Mouse (Mus musculus): Measurements from ENCODE around the gene Gm49416. TPM values are rescaled to one million over a fixed set of nuclear protein-coding genes. Genes with fewer than 3 reads are reported as not detected.
"Not testable (repeated sequence)": the region's sequence is repeated elsewhere in the genome, so short reads cannot be mapped to it uniquely, and the experiment has no call there.

Gm49416 gene
- polyA plus RNA-seq, 1 experiment from 2014 or later = not detected

DNA sequence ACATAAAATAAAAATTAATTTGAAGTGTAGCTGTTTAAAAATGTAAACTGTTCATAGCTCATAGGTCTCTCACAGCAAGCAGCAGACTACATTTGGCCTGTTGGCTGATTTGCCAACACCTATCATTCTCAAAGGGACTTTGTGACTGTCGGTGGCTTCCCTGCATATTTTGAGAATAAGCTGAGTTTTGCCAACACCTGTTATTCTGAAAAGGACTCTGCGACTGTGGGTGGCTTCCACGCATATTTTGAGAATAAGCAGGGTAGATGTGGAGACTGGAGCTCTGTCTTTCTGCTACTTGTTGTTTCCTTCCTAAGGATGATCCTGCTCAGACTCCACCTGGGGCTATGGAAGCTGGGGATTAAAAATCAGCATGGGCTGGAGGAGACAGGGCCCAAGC lies 35.6 kb upstream of the Gm49416 start:
- Histone ChIP-seq H3K4me3 (no peak overlapping the region), H3K36me3 (0 out of 2 replicates have a peak, but pooled peaks cover 4% of the 10 kb centered on the region), H3K27me3 (no peaks in the 10 kb centered on the region), H3K27ac (no peak overlapping the region), H3K9ac (no peak overlapping the region), H3K9me3 (no peaks in the 10 kb centered on the region), H3K4me2 (no peak overlapping the region), H3K4me1 (peaks cover 12% of the 10 kb centered on the region)
- WGBS = 83% methylated on average over 3 of the region's 3 CpGs
- no peak for ATAC-seq (ENCODE audit: borderline replicate concordance, extremely low read depth, low FRiP score, low TSS enrichment)

DNA sequence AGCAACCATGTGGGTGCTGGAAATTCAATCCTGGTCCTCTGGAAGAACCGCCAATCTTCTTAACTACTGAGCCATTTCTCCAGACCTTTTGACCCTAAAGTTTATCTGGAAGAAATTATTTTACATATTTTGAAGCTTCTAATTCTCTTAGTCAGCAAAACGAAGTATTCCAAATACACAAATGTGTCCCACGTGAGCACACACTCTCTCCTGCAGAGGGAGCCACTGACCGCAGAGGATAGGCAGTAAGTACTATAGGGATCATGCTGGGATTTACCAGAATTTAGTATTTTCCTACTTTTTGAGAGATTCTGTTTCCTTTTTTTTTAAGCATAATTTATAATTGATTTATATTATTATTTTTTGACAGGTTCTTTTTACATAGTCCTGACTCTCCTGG lies 31.0 kb upstream of the Gm49416 start:
- no peak overlapping the region for H3K4me3 ChIP-seq
- H3K4me1 ChIP-seq = no peaks in the 10 kb centered on the region
- no peak overlapping the region for H3K4me2 ChIP-seq
- H3K9me3 ChIP-seq = no peaks in the 10 kb centered on the region
- H3K27ac ChIP-seq = no peak overlapping the region
- no peaks in the 10 kb centered on the region for H3K36me3 ChIP-seq
- no peak overlapping the region for H3K9ac ChIP-seq
- no peak for ATAC-seq (ENCODE audit: borderline replicate concordance, extremely low read depth, low FRiP score, low TSS enrichment)
- WGBS = 34% methylated on average over 4 of the region's 4 CpGs
- H3K27me3 ChIP-seq = no peaks in the 10 kb centered on the region

GRCm38 (mm10) chr19:8859018-8859417 lies 29.7 kb upstream of the Gm49416 start:
- ATAC-seq (ENCODE audit: borderline replicate concordance, extremely low read depth, low FRiP score, low TSS enrichment) = no peak
- H3K4me1 ChIP-seq = no peaks in the 10 kb centered on the region

GRCm38 (mm10) chr19:8864265-8864664 lies 24.5 kb upstream of the Gm49416 start:
- no peak overlapping the region for H3K9ac ChIP-seq
- no peaks in the 10 kb centered on the region for H3K9me3 ChIP-seq
- no peaks in the 10 kb centered on the region for H3K36me3 ChIP-seq
- no peaks in the 10 kb centered on the region for H3K27me3 ChIP-seq
- H3K27ac ChIP-seq = no peak overlapping the region
- H3K4me1 ChIP-seq = no peaks in the 10 kb centered on the region
- H3K4me2 ChIP-seq = no peak overlapping the region
- WGBS = 79% methylated on average over 6 of the region's 6 CpGs
- no peak overlapping the region for H3K4me3 ChIP-seq
- no peak for ATAC-seq (ENCODE audit: borderline replicate concordance, extremely low read depth, low FRiP score, low TSS enrichment)

More at GRCm38 (mm10) chr19:8859018-8859417, 29.7 kb upstream of the Gm49416 start:
- no peak overlapping the region for H3K9ac ChIP-seq
- no peak overlapping the region for H3K4me3 ChIP-seq
- H3K36me3 ChIP-seq = no peaks in the 10 kb centered on the region
- H3K27ac ChIP-seq = no peak overlapping the region
- no peaks in the 10 kb centered on the region for H3K27me3 ChIP-seq
- no peaks in the 10 kb centered on the region for H3K9me3 ChIP-seq
- H3K4me2 ChIP-seq = no peak overlapping the region
- 13% methylated on average over 1 of the region's 1 CpGs for WGBS

- ATAC-seq (ENCODE audit: borderline replicate concordance, extremely low read depth, low FRiP score, low TSS enrichment); H3K9me3 ChIP-seq; H3K27me3 ChIP-seq; H3K9ac ChIP-seq: not testable (repeated sequence)
- Histone ChIP-seq H3K4me3 (peak overlapping the region; percentile 67; the same call in 1 of the 2 replicates), H3K27ac (0 out of 2 replicates have a peak overlapping the region, but pooled peaks have one; percentile 59), H3K36me3 (peaks cover 23% of the 10 kb centered on the region), H3K4me2 (peak overlapping the region; percentile 71), H3K4me1 (peaks cover 13% of the 10 kb centered on the region)
- WGBS = 72% methylated on average over 3 of the region's 3 CpGs
Measured at GRCm38 (mm10) chr19:8870381-8870780, 18.3 kb upstream of the Gm49416 start.

DNA sequence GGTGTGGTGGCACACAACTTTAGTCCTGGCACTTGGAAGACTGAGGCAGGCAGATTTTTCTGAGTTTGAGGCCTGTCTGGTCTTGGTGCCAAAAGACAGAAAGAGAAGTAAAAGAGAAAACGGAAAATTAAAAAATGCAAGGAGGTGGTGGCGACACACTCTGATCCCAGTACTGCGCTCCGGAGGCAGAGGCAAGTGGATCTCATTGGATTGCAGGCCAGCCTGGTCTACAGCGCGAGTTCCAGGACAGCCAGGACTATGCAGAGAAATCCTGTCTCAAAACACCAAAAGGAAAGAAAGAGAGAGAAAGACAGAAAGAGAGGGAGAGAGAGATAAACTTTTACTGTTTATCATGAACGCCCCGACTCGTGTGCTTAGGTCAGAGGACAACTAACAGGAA lies 17.9 kb upstream of the Gm49416 start:
- Histone ChIP-seq H3K27ac (peak overlapping the region; percentile 59), H3K9ac (peak overlapping the region; percentile 58), H3K9me3 (no peaks in the 10 kb centered on the region), H3K4me1 (peaks cover 13% of the 10 kb centered on the region), H3K36me3 (peaks cover 28% of the 10 kb centered on the region), H3K4me2 (peak overlapping the region; percentile 71), H3K4me3 (peak overlapping the region; percentile 67), H3K27me3 (no peaks in the 10 kb centered on the region)
- ATAC-seq (ENCODE audit: borderline replicate concordance, extremely low read depth, low FRiP score, low TSS enrichment) = peak; percentile 17; the same call in 1 of the 2 replicates
- 36% methylated on average over 9 of the region's 9 CpGs for WGBS

DNA sequence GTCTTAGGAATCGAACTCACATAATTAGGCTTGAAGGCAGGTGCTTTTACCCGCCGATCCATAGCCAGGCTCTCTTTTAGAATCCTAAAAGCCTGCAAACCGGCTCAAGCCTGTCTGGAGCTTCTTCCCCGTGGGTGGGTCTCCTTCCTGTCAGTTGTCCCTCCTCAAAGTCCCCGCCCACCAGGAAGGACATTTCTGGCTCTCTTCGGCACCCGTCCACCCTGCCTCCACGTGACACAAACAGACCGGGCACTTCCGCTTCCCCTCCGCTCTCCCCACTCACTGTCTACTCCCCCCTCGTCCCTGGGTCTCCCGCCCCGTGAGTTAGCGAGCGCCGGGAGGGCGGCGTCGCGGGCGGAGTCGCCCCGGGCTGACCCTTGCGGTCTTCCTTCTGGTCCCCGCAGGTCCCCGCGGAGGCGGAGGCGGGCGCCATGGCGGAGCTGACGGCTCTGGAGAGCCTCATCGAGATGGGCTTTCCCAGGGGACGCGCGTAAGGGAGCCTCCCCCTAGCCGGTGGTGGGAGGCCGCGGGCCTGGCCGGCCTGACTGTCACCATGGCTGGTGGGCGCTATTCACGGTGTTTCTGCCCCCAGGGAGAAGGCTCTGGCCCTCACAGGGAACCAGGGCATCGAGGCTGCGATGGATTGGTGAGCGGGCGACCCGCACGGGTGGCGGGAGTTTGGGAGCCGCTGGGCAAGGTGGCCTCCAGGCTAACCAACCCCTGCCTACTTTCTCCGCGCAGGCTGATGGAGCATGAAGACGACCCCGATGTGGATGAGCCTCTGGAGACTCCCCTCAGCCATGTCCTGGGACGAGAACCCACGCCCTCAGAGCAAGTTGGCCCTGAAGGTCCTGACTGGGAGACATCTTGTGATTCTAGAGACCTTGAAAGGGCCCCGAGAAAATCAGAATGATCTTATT lies 17.2 kb upstream of the Gm49416 start, which contains the start of gene Ubxn1:
Gene Ubxn1 (plus strand): TSS at position 230 of the 920 bp plus-strand sequence.
- Histone ChIP-seq H3K4me3 (peak within 1 kb of the TSS; percentile 67), H3K36me3 (peaks cover 34% of the 10 kb centered on the region), H3K9ac (peak within 1 kb of the TSS; percentile 87), H3K4me1 (peaks cover 13% of the 10 kb centered on the region), H3K27ac (peak within 1 kb of the TSS; percentile 59), H3K4me2 (peak within 1 kb of the TSS; percentile 71), H3K27me3 (no peaks in the 10 kb centered on the region), H3K9me3 (no peaks in the 10 kb centered on the region)
- ATAC-seq (ENCODE audit: borderline replicate concordance, extremely low read depth, low FRiP score, low TSS enrichment) = peak; percentile 97
- WGBS = 1% methylated on average over 55 of the region's 59 CpGs

- Histone ChIP-seq H3K4me1 (peaks cover 13% of the 10 kb centered on the region), H3K27ac (no peak overlapping the region), H3K9ac (peak overlapping the region; percentile 87), H3K36me3 (peaks cover 41% of the 10 kb centered on the region), H3K27me3 (no peaks in the 10 kb centered on the region), H3K4me2 (peak overlapping the region; percentile 71), H3K9me3 (no peaks in the 10 kb centered on the region), H3K4me3 (peak overlapping the region; percentile 67)
- WGBS = 58% methylated on average over 10 of the region's 10 CpGs
- ATAC-seq (ENCODE audit: borderline replicate concordance, extremely low read depth, low FRiP score, low TSS enrichment) = no peak
Measured at GRCm38 (mm10) chr19:8872266-8872840, 16.4 kb upstream of the Gm49416 start.

DNA sequence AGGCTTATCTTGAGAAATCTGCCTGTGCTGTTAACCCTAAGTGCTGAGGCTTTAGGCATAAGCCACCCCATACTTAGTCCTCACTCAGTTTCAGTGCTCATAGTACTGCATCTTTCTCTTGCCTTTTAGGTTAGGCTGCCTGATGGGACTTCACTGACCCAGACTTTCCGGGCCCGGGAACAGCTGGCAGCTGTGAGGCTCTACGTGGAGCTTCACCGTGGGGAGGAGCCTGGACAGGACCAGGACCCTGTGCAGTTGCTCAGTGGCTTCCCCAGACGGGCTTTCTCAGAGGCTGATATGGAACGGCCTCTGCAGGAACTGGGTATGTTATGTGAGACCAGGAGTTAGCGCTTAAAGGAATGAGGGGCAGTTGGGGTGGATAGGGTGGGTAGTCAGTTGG lies 13.7 kb upstream of the Gm49416 start:
- Histone ChIP-seq H3K36me3 (peaks cover 44% of the 10 kb centered on the region), H3K9ac (no peak overlapping the region), H3K9me3 (no peaks in the 10 kb centered on the region), H3K27me3 (no peaks in the 10 kb centered on the region), H3K4me2 (no peak overlapping the region), H3K4me1 (peaks cover 20% of the 10 kb centered on the region), H3K4me3 (no peak overlapping the region), H3K27ac (no peak overlapping the region)
- WGBS = 93% methylated on average over 7 of the region's 7 CpGs
- ATAC-seq (ENCODE audit: borderline replicate concordance, extremely low read depth, low FRiP score, low TSS enrichment) = no peak

DNA sequence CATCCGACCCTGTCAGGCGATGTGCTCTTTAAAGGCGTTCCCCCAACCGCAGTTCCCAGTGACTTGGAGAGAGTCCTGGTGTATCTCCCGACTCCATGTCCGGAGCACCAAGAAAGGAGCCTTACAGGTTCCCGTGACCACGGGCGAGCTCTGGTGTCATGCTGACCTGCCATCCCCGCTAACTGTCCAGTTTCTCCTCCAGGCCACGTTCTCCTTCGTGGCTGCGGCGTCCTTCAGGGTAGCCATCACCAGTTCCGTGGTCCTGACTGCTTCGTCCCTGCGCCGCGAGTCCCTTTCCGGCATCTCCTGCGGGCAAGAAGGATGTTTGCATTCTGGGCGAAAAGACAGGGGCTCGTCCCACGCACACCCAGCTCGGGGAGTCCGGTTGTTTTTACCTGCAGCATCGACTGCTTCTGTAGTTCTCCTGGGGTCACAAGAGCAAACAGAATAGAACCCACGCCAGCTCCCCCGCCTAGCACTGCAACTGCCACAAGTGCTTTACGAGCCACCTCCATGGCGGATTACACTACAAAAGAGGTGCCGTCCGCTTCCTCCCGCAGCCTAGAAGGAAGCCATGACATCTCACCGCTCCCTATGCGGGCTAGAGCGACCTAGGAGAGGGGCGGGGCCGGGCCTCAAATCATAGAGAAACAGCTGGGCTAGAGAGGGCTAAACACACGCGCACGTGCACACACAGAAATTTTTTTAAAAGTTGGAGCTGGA lies 8.3 kb upstream of the Gm49416 start, which contains the start of gene Uqcc3:
Gene Uqcc3 (minus strand): TSS at position 613 of the 723 bp plus-strand sequence.
- H3K4me3 ChIP-seq = peak within 1 kb of the TSS; percentile 70
- H3K9ac ChIP-seq = peak within 1 kb of the TSS; percentile 69
- ATAC-seq (ENCODE audit: borderline replicate concordance, extremely low read depth, low FRiP score, low TSS enrichment) = peak; percentile 94
- H3K9me3 ChIP-seq = no peaks in the 10 kb centered on the region
- under 1% methylated on average over 42 of the region's 42 CpGs for WGBS
- peaks cover 11% of the 10 kb centered on the region for H3K4me1 ChIP-seq
- peaks cover 20% of the 10 kb centered on the region for H3K36me3 ChIP-seq
- H3K4me2 ChIP-seq = peak within 1 kb of the TSS; percentile 75
- no peaks in the 10 kb centered on the region for H3K27me3 ChIP-seq
- H3K27ac ChIP-seq = peak within 1 kb of the TSS; percentile 83

DNA sequence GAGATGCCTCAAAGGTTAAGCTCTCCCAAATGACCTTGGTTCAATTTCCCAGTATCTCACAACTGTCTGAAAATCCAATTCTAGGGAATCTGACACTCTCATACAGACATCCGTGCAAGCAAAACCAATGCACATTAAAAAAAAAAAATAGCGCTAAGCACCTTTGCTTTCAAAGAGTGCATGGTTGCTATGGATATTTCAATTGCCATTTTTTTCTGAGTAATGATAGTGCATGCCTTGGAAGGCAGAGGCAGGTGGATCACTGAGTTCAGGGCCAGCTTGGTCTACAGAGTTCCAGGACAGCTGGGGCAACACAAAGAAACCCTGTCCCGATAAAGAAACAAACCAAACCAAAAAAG lies 7.7 kb upstream of the Gm49416 start:
- peak overlapping the region; percentile 70 for H3K4me3 ChIP-seq
- H3K36me3 ChIP-seq = peaks cover 15% of the 10 kb centered on the region; the same call in 1 of the 2 replicates
- peaks cover 11% of the 10 kb centered on the region for H3K4me1 ChIP-seq
- H3K9me3 ChIP-seq = no peaks in the 10 kb centered on the region
- no peaks in the 10 kb centered on the region for H3K27me3 ChIP-seq
- ATAC-seq (ENCODE audit: borderline replicate concordance, extremely low read depth, low FRiP score, low TSS enrichment) = no peak; the same call in 1 of the 2 replicates
- peak overlapping the region; percentile 75 for H3K4me2 ChIP-seq
- 8% methylated on average over 3 of the region's 3 CpGs for WGBS
- H3K27ac ChIP-seq = peak overlapping the region; percentile 83; the same call in 1 of the 2 replicates
- H3K9ac ChIP-seq = peak overlapping the region; percentile 69

All from lung, embryonic 15.5 days (tissue).